Mouse (Mus musculus): ENCODE results near the gene Il17rb.
A peak's percentile ranks its signal among the peaks of the same experiment; 100 is the strongest.

Gene Il17rb

GRCm38 (mm10) chr14:30008733-30009575, at the start of gene Il17rb, which contains the start of gene Chdh:
Il17rb (minus strand) TSS chr14:30008896.
Chdh (plus strand) TSS chr14:30009023.
- DNase-seq = peak; percentile 58

- DNase-seq = no peak
Measured at GRCm38 (mm10) chr14:30056031-30056766, 47.5 kb upstream of the Il17rb start.

- no peak for DNase-seq
Measured at GRCm38 (mm10) chr14:30054922-30055321, 46.2 kb upstream of the Il17rb start.

GRCm38 (mm10) chr14:30050280-30050679, 41.6 kb upstream of the Il17rb start:
- no peak for DNase-seq

GRCm38 (mm10) chr14:30048049-30048448, 39.4 kb upstream of the Il17rb start:
- DNase-seq = no peak

GRCm38 (mm10) chr14:30046976-30047375, 38.3 kb upstream of the Il17rb start:
- no peak for DNase-seq

GRCm38 (mm10) chr14:30045704-30046220, 37.1 kb upstream of the Il17rb start:
- no peak for DNase-seq

- no peak for DNase-seq
Measured at GRCm38 (mm10) chr14:30045239-30045638, 36.5 kb upstream of the Il17rb start.

- no peak for DNase-seq
Measured at GRCm38 (mm10) chr14:30043356-30043940, 34.8 kb upstream of the Il17rb start.

GRCm38 (mm10) chr14:30041836-30042235, 33.1 kb upstream of the Il17rb start:
- DNase-seq = no peak

- no peak for DNase-seq
Measured at GRCm38 (mm10) chr14:30039413-30039812, 30.7 kb upstream of the Il17rb start.

- DNase-seq = no peak
Measured at GRCm38 (mm10) chr14:30038431-30038830, 29.7 kb upstream of the Il17rb start.

- DNase-seq = no peak
Measured at GRCm38 (mm10) chr14:30033405-30033804, 24.7 kb upstream of the Il17rb start.

- no peak for DNase-seq
Measured at GRCm38 (mm10) chr14:30027378-30027777, 18.7 kb upstream of the Il17rb start.

- DNase-seq = no peak
Measured at GRCm38 (mm10) chr14:30024387-30024786, 15.7 kb upstream of the Il17rb start.

- DNase-seq = no peak
Measured at GRCm38 (mm10) chr14:30022471-30022870, 13.8 kb upstream of the Il17rb start.

GRCm38 (mm10) chr14:30019792-30020575, 11.3 kb upstream of the Il17rb start:
- DNase-seq = no peak

- no peak for DNase-seq
Measured at GRCm38 (mm10) chr14:30019375-30019774, 10.7 kb upstream of the Il17rb start.

GRCm38 (mm10) chr14:30018846-30019245, 10.2 kb upstream of the Il17rb start:
- no peak for DNase-seq

- DNase-seq = no peak
Measured at GRCm38 (mm10) chr14:30018463-30018801, 9.7 kb upstream of the Il17rb start.

GRCm38 (mm10) chr14:30017794-30018462, 9.2 kb upstream of the Il17rb start:
- no peak for DNase-seq

GRCm38 (mm10) chr14:30016666-30017065, 8.0 kb upstream of the Il17rb start:
- no peak for DNase-seq

Data from embryo, embryonic 11 days (tissue).